Mouse (Mus musculus): ENCODE measurements around the gene Sbno2. TPM values are rescaled to one million over a fixed set of nuclear protein-coding genes. Genes with fewer than 3 reads are reported as not detected.

Sbno2 gene
- total and polyA plus RNA-seq, 2 experiments from 2014 or later: 6.8 to 24.2 TPM

- Histone ChIP-seq H3K27ac (ENCODE audit: low read depth, low read length) (no peak overlapping the region), H3K27me3 (ENCODE audit: insufficient read depth, low read length) (no peaks in the 10 kb centered on the region), H3K4me3 (ENCODE audit: low read depth, low read length) (no peak overlapping the region), H3K36me3 (ENCODE audit: insufficient read depth) (peaks cover 10% of the 10 kb centered on the region), H3K9me3 (ENCODE audit: low read length) (no peaks in the 10 kb centered on the region), H3K4me2 (ENCODE audit: low read depth) (no peak overlapping the region), H3K4me1 (ENCODE audit: insufficient read depth) (no peaks in the 10 kb centered on the region), H3K9ac (no peak overlapping the region)
- no peak for DNase-seq
- no peak for ATAC-seq
- no peak for TF ChIP-seq CTCF (IDR thresholded peaks at IDR 0.05; ENCODE audit: low read depth)
- 87% methylated on average over 17 of the region's 17 CpGs for WGBS
Measured at GRCm38 (mm10) chr10:80030736-80031135, 74.6 kb downstream of the Sbno2 start.

DNA sequence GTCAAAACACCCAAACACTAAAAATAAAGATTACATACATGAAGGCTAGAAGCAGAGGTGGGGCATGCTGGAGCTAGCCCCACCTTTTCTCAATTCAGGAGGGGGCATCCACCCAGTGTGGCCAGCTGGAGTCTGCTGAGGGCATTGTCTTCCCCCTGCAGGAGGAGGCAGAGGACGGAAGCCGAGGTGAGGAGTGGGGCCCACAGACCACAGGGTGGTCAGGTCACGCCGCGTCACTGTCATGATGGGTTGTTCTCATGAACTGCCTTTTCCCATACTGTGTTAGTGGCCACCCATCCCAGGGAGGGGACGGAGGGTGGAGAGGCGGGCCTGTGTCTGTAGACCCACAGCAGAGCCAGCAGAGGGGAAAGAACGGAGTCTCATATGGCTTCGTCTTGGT is 75.2 kb downstream of the Sbno2 start:
- no peak for TF ChIP-seq CTCF (IDR thresholded peaks at IDR 0.05; ENCODE audit: low read depth)
- 89% methylated on average over 9 of the region's 9 CpGs for WGBS
- ATAC-seq: no peak

DNA sequence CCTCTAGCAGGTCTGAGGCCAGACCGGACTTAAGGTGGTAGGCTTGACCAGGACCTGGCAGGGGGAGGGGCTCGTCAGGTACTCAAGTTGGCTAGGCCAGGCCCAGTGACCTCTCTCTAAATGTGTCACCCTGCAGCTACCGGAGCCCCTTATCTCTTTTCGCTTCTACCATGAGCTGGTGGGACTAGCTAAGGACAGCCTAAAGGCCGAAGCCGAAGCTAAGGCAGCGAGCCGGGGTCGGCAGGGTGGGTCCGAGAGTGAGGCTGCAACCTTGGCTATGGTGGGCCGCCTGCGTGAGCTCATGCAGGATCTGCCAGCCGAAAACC is 76.9 kb downstream of the Sbno2 start:
- H3K9me3 ChIP-seq (ENCODE audit: low read length): no peaks in the 10 kb centered on the region
- no peak overlapping the region for H3K4me3 ChIP-seq (ENCODE audit: low read depth, low read length)
- DNase-seq (no peak), ATAC-seq (no peak)
- H3K9ac ChIP-seq: no peak overlapping the region
- no peaks in the 10 kb centered on the region for H3K27me3 ChIP-seq (ENCODE audit: insufficient read depth, low read length)
- WGBS: 92% methylated on average over 13 of the region's 13 CpGs
- H3K4me2 ChIP-seq (ENCODE audit: low read depth): no peak overlapping the region
- H3K36me3 ChIP-seq (ENCODE audit: insufficient read depth): no peaks in the 10 kb centered on the region
- no peak for TF ChIP-seq CTCF (IDR thresholded peaks at IDR 0.05; ENCODE audit: low read depth)
- no peak overlapping the region for H3K27ac ChIP-seq (ENCODE audit: low read depth, low read length)
- no peaks in the 10 kb centered on the region for H3K4me1 ChIP-seq (ENCODE audit: insufficient read depth)

More for the DNA sequence above, 75.2 kb downstream of the Sbno2 start:
- Histone ChIP-seq H3K36me3 (ENCODE audit: insufficient read depth) (peaks cover 5% of the 10 kb centered on the region), H3K9ac (no peak overlapping the region), H3K9me3 (ENCODE audit: low read length) (no peaks in the 10 kb centered on the region), H3K27ac (ENCODE audit: low read depth, low read length) (no peak overlapping the region), H3K4me1 (ENCODE audit: insufficient read depth) (no peaks in the 10 kb centered on the region), H3K4me3 (ENCODE audit: low read depth, low read length) (no peak overlapping the region), H3K27me3 (ENCODE audit: insufficient read depth, low read length) (no peaks in the 10 kb centered on the region), H3K4me2 (ENCODE audit: low read depth) (no peak overlapping the region)
- DNase-seq: no peak

GRCm38 (mm10) chr10:80027681-80028520 is 77.5 kb downstream of the Sbno2 start:
- ATAC-seq (no peak), DNase-seq (no peak)
- Histone ChIP-seq H3K4me2 (ENCODE audit: low read depth) (no peak overlapping the region), H3K4me1 (ENCODE audit: insufficient read depth) (no peaks in the 10 kb centered on the region), H3K9me3 (ENCODE audit: low read length) (no peaks in the 10 kb centered on the region), H3K4me3 (ENCODE audit: low read depth, low read length) (no peak overlapping the region), H3K9ac (no peak overlapping the region), H3K27me3 (ENCODE audit: insufficient read depth, low read length) (no peaks in the 10 kb centered on the region), H3K27ac (ENCODE audit: low read depth, low read length) (no peak overlapping the region), H3K36me3 (ENCODE audit: insufficient read depth) (no peaks in the 10 kb centered on the region)
- TF ChIP-seq CTCF (IDR thresholded peaks at IDR 0.05; ENCODE audit: low read depth): no peak
- WGBS: 77% methylated on average over 20 of the region's 20 CpGs

DNA sequence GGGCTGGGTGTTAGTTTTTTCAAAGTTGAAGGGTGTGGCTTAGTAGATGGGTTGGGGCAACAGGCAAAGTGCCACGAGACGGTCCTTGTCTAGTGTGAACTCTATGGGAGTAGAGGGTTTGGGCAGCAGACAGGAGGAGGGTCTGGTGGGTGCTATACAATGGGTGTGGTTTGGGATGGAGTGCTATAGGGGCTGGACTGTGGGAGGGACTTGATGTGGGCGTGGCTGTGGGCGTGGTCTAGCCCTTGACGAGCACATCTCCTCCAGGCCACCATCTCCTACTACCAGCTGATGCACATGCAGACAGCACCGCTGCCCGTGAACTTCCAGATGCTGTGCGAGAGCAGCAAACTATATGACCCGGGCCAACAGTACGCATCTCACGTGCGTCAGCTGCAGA is 79.5 kb downstream of the Sbno2 start:
- H3K9ac ChIP-seq: no peak overlapping the region
- TF ChIP-seq CTCF (IDR thresholded peaks at IDR 0.05; ENCODE audit: low read depth): no peak
- ATAC-seq: no peak

DNA sequence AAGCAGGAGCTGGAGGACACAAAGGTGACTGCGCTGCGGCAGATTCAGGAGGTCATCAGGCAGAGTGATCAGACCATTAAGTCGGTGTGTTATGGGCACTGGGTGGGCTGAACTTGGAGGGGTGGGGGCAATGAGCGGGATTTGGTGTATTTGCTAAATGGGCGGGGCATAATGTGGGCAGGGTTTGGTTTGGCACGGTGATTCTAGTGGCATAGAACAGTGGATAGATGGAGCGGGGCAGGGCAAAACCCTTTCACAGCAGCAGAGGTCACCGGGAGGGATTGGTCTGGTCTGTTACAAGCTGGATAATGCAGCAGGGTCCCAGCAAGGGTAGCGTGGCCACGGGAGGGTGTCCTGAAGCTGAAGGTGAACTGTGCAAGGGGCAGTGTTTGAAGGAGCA is 79.9 kb downstream of the Sbno2 start:
- DNase-seq (no peak), ATAC-seq (no peak)
- 0 out of 2 replicates have a peak, but pooled peaks cover 2% of the 10 kb centered on the region for H3K27me3 ChIP-seq (ENCODE audit: insufficient read depth, low read length)
- H3K9ac ChIP-seq: no peak overlapping the region
- H3K27ac ChIP-seq (ENCODE audit: low read depth, low read length): no peak overlapping the region
- no peak overlapping the region for H3K4me3 ChIP-seq (ENCODE audit: low read depth, low read length)
- H3K4me1 ChIP-seq (ENCODE audit: insufficient read depth): no peaks in the 10 kb centered on the region
- H3K4me2 ChIP-seq (ENCODE audit: low read depth): no peak overlapping the region
- TF ChIP-seq CTCF (IDR thresholded peaks at IDR 0.05; ENCODE audit: low read depth): no peak
- no peaks in the 10 kb centered on the region for H3K36me3 ChIP-seq (ENCODE audit: insufficient read depth)
- H3K9me3 ChIP-seq (ENCODE audit: low read length): no peaks in the 10 kb centered on the region
- 84% methylated on average over 10 of the region's 10 CpGs for WGBS

More for the DNA sequence above, 79.5 kb downstream of the Sbno2 start:
- no peaks in the 10 kb centered on the region for H3K36me3 ChIP-seq (ENCODE audit: insufficient read depth)
- no peaks in the 10 kb centered on the region for H3K9me3 ChIP-seq (ENCODE audit: low read length)
- no peaks in the 10 kb centered on the region for H3K27me3 ChIP-seq (ENCODE audit: insufficient read depth, low read length)
- DNase-seq: no peak
- no peak overlapping the region for H3K4me3 ChIP-seq (ENCODE audit: low read depth, low read length)
- H3K27ac ChIP-seq (ENCODE audit: low read depth, low read length): no peak overlapping the region
- no peaks in the 10 kb centered on the region for H3K4me1 ChIP-seq (ENCODE audit: insufficient read depth)
- H3K4me2 ChIP-seq (ENCODE audit: low read depth): no peak overlapping the region
- 68% methylated on average over 12 of the region's 12 CpGs for WGBS

DNA sequence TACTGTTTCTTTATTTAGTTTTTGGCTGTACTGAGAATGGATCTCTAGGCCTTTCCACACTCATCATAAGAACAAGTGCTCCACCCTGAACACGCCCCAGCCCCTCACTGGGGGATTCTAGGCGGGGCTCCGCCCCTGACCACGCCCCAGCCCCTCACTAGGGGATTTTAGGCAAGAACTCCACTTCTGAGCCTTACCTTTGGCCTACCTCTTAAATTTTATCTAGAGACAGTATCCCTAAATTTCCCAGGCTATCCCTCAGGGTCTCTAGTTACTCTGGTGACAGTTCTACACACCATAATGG is 80.4 kb downstream of the Sbno2 start:
- DNase-seq: no peak
- no peaks in the 10 kb centered on the region for H3K4me1 ChIP-seq (ENCODE audit: insufficient read depth)
- no peaks in the 10 kb centered on the region for H3K9me3 ChIP-seq (ENCODE audit: low read length)
- H3K27me3 ChIP-seq (ENCODE audit: insufficient read depth, low read length): peaks cover 7% of the 10 kb centered on the region; the same call in 1 of the 2 replicates
- 39% methylated on average over 4 of the region's 4 CpGs for WGBS
- TF ChIP-seq CTCF (IDR thresholded peaks at IDR 0.05; ENCODE audit: low read depth): no peak
- no peaks in the 10 kb centered on the region for H3K36me3 ChIP-seq (ENCODE audit: insufficient read depth)
- H3K9ac ChIP-seq: no peak overlapping the region
- H3K4me2 ChIP-seq (ENCODE audit: low read depth): no peak overlapping the region
- H3K27ac ChIP-seq (ENCODE audit: low read depth, low read length): no peak overlapping the region
- no peak overlapping the region for H3K4me3 ChIP-seq (ENCODE audit: low read depth, low read length)
- no peak for ATAC-seq

All from forebrain, postnatal 0 days (tissue).